Mouse (Mus musculus): Measurements from ENCODE around the gene Zranb3.
"Not testable (repeated sequence)": the region's sequence is repeated elsewhere in the genome, so short reads cannot be mapped to it uniquely, and the experiment has no call there.

The Zranb3 gene

DNA sequence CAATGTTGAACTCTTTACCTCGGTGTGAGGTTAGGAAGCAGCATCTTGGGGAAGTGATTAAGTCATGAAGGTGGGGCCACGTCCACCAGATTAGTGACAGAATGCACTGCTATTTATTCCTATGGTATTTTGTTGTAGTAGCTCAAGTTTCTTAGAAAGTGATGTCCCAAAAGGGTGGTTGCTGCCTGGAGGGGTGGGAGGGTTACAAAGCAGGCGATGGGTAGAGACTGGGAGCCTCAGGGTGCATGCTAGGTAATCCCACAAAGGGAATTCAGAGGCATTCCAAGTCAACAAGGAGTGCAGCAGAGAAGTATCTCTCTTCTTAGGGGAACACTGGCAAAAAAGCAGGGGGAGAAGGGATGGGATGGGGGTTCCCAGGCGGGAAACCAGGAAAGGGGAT lies 113.5 kb downstream of the Zranb3 start:
- DNase-seq, result no peak

DNA sequence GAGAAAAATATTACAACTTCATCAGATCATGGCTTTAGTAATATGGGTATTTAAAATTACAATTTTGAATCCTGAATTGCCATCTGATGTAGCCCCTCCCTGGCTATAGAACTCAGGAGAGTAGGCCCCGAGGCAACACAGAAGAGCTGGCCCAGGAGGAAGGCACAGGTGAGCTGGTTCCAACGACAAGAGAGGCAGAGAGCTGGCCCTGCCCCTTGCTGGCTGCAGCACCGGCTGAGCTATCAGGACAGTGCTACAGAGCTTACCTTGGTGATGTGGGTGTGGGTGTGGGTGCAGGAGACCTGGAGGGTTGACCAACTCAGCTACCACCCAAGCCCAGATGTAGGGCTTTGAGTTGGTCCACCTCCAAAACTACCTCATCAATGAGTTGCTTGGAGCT lies 114.6 kb downstream of the Zranb3 start:
- no peak for DNase-seq

DNA sequence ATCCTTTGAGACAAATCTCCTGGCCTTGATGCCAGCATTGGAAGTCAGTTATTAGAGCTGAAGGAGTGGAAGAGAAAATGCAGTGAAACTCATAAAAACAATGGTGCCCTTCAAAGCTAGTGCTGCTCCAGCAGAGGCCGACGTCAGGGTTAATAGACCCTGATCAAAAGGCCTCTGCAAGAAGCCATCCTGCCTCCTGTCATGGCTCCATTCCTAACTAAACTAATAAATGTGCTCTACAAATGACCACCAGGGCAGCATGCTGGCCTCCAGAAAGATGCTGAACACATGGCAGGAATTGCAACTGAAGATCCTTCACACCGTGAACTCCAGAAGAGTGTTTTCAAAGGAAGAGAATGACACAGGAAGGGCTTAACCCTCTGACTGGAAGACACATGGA lies 117.5 kb downstream of the Zranb3 start:
- peak; percentile 50 for DNase-seq

- no peak for DNase-seq
Measured at GRCm38 (mm10) chr1:127983274-127983993, 119.4 kb downstream of the Zranb3 start.

- no peak for DNase-seq
Measured at GRCm38 (mm10) chr1:127982268-127982667, 120.6 kb downstream of the Zranb3 start.

- DNase-seq, result no peak
Measured at GRCm38 (mm10) chr1:127980911-127981559, 121.8 kb downstream of the Zranb3 start.

GRCm38 (mm10) chr1:127978125-127978524 lies 124.7 kb downstream of the Zranb3 start:
- DNase-seq, result no peak

DNA sequence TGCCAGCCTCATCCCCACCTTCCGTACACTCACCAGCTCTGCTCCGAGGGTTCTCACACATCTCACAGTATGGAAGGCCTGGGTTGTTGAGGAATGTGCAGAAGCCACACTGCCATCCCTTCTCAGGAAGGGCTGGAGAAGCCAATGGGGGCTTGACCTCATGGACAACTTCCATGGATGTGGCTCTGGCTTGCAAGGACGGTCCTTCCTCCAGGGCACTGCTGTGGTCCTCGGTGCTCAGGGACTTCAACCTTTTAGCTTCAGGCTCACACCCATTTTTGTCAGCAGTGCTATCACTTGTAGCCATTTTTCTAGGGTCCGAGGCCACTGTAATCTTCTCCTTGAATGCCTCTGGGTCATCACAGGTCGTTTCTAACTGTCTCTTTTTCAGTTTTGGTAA lies 126.7 kb downstream of the Zranb3 start:
- DNase-seq, result no peak

DNA sequence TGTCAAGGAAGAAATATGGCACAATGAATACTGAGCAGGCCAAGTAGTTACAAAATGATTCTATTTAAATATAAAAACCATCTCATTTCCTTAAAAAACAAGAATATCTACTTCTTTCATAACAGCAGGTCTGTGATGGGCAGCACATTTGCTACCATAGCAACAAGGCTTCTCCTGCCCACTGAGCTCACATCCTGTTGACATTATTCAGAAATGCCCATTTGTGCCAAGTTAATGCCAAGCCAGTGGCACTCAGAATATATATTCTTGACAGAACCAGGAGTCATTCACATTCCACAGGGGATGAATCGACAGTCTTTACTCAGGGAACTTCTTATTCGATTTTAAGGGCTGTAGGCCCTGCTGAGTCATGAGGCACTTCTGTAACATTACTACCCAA lies 127.2 kb downstream of the Zranb3 start:
- DNase-seq, result no peak

- DNase-seq, result no peak
Measured at GRCm38 (mm10) chr1:127974082-127974481, 128.8 kb downstream of the Zranb3 start.

GRCm38 (mm10) chr1:127970870-127971269 lies 132.0 kb downstream of the Zranb3 start:
- no peak for DNase-seq

GRCm38 (mm10) chr1:127963326-127963725 lies 139.5 kb downstream of the Zranb3 start:
- DNase-seq, result no peak

- no peak for DNase-seq
Measured at GRCm38 (mm10) chr1:127961140-127961539, 141.7 kb downstream of the Zranb3 start.

DNA sequence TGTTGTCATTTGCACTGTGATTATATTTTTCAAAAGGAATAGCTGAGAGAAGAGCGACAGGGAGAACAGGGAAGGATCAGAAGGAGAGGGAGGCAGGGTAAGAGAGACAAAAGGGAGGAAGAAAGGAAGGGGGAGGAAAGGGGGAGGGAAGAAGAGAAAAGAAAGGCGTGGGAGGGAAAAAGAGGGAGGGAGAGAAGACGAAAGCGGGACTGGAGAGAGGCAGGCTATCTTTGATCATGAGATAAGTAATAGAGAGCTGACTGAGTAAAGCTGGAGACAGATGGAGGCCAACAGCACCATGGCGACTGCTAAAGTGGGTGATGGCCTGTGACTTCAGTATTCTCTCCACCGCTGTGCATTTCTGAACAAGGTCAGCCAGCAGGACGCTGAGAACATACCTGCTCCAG lies 143.5 kb downstream of the Zranb3 start:
- no peak for DNase-seq

DNA sequence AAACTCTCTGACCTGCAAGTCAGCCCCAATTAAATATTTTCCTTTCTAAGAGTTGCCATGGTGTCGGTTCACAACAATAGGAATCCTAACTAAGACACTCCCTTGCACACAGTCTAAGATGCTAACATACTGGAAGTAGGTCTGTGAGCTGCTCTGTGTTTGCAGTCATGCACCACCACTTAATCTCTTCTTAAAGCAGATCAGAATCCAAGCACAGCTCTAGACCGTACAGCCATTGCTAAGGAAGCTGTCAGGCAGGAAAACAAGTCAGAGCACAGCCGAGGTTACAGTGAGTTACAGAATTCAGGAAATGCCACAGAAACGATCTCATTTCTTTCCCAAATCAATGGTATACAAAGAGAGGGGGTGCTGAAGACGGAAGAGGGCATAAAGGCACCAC lies 144.0 kb downstream of the Zranb3 start:
- DNase-seq, result no peak

- DNase-seq, result no peak
Measured at GRCm38 (mm10) chr1:127956524-127956923, 146.3 kb downstream of the Zranb3 start.

- DNase-seq, result no peak
Measured at GRCm38 (mm10) chr1:127954800-127955199, 148.0 kb downstream of the Zranb3 start.

DNA sequence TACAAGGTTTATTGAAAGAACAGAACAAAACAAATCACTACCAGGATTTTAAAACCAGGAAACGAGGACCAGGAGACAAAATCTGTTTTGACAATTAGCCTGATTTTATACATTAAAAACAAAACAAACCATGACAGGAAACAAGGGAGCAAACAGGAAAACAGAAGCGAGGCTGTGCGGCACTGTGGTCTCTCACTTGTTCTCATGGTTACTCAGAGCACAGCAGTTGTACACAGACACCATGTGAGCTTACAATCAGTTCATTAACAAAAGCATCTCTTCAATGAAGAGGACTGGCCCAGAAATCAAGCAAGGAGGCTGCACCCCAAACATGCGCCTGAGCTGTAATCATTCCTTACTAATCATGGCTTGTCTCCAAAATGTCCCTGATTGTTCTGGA lies 148.6 kb downstream of the Zranb3 start:
- DNase-seq, result not testable (repeated sequence)

GRCm38 (mm10) chr1:127952276-127952675 lies 150.6 kb downstream of the Zranb3 start:
- DNase-seq, result no peak

DNA sequence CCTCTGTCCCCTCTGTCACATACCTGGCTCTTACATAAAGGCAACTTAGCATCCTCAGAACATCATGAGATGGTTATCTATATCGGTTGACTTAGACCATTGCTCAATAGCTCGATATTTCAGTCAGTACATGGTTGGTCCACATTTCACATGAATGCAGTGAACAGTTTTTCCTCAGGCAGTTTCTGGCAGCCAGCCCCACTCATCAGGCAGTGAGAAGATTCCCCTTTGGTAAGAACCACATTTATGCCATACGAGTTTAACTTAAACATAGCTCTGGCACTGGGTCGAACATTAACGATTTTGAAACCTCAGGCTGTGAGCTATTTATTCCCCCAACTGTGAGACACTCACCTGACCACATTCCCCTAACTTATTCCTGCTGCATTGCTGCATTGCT lies 154.1 kb downstream of the Zranb3 start:
- no peak for DNase-seq

GRCm38 (mm10) chr1:127946615-127947249 lies 156.1 kb downstream of the Zranb3 start:
- no peak for DNase-seq

DNA sequence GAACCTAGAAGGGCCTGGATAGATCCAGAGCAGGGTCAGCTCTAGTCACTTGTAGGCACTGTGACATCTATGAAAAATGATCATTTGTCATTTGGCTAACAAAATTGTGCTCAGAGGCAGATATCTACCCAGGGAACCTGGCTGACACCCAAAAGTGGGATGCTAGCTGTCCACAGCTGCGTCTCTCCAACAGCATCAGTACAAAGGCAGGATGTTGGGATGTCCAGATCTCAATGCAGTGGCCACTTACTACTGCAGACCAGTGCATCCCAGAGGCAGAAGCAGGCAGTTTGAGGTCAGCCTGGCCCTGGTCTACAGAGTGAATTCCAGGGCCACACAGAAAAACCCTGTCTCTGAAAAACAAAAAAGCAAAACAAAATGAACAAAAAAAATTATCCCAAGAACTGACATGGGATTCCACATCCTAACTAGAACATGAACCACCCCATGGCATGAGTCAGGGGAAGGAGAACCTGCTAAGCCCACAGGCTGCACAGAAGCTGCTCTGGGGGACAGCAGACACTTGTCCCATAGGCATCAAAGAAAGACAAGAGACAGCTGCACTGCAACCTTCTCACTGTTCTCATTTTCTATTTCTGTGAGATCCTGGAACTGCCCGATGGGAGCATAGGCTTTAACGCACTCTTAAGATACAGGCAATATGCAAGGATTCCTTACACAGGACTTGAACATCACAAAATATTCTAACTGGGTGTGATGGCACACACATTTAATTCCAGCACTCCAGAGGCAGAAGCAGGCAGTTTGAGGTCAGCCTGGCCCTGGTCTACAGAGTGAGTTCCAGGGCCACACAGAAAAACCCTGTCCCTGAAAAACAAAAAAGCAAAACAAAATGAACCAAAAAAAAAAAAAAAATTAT lies 156.9 kb downstream of the Zranb3 start:
- DNase-seq, result no peak

- no peak for DNase-seq
Measured at GRCm38 (mm10) chr1:127943516-127943915, 159.3 kb downstream of the Zranb3 start.

All from embryo, embryonic 11 days (tissue).